Mouse (Mus musculus): ENCODE data around the gene 6030468B19Rik.
"Not testable (repeated sequence)": the region's sequence is repeated elsewhere in the genome, so short reads cannot be mapped to it uniquely, and the experiment has no call there.

Gene 6030468B19Rik

GRCm38 (mm10) chr11:117801650-117802049 lies 4.2 kb downstream of the 6030468B19Rik start:
- DNase-seq (ENCODE audit: low spot score in 2 of 2), result no peak

- DNase-seq (ENCODE audit: low spot score in 2 of 2), result no peak
These were observed 5.8 kb downstream of the 6030468B19Rik start for GRCm38 (mm10) chr11:117803166-117803688.

- DNase-seq (ENCODE audit: low spot score in 2 of 2), result no peak
These were observed 9.3 kb downstream of the 6030468B19Rik start for GRCm38 (mm10) chr11:117806781-117807180.

- DNase-seq (ENCODE audit: low spot score in 2 of 2), result peak in 1 of 2 experiments; percentile 44
These were observed 12.2 kb downstream of the 6030468B19Rik start, which contains the start of the genes Gm20708 and Syngr2 for GRCm38 (mm10) chr11:117809407-117810311. TSS of gene Gm20708 (plus strand) at chr11:117809668. TSS of gene Syngr2 (plus strand) at chr11:117809668.

- DNase-seq (ENCODE audit: low spot score in 2 of 2), result peak; percentile 58 to 78
These were observed 13.1 kb downstream of the 6030468B19Rik start for GRCm38 (mm10) chr11:117810401-117811046.

GRCm38 (mm10) chr11:117813867-117814266 lies 16.4 kb downstream of the 6030468B19Rik start:
- DNase-seq (ENCODE audit: low spot score in 2 of 2), result no peak

- DNase-seq (ENCODE audit: low spot score in 2 of 2), result no peak
These were observed 17.4 kb downstream of the 6030468B19Rik start for GRCm38 (mm10) chr11:117814704-117815366.

GRCm38 (mm10) chr11:117815850-117816249 lies 18.4 kb downstream of the 6030468B19Rik start:
- DNase-seq (ENCODE audit: low spot score in 2 of 2), result not testable (repeated sequence)

- no peak for DNase-seq (ENCODE audit: low spot score in 2 of 2)
These were observed 19.0 kb downstream of the 6030468B19Rik start for GRCm38 (mm10) chr11:117816389-117816996.

GRCm38 (mm10) chr11:117819095-117819494 lies 21.6 kb downstream of the 6030468B19Rik start:
- DNase-seq (ENCODE audit: low spot score in 2 of 2), result no peak

- no peak for DNase-seq (ENCODE audit: low spot score in 2 of 2)
These were observed 22.7 kb downstream of the 6030468B19Rik start for GRCm38 (mm10) chr11:117820173-117820572.

- no peak for DNase-seq (ENCODE audit: low spot score in 2 of 2)
These were observed 24.4 kb downstream of the 6030468B19Rik start for GRCm38 (mm10) chr11:117821868-117822267.

GRCm38 (mm10) chr11:117822728-117823241 lies 25.3 kb downstream of the 6030468B19Rik start:
- DNase-seq (ENCODE audit: low spot score in 2 of 2), result no peak

- DNase-seq (ENCODE audit: low spot score in 2 of 2), result no peak
These were observed 26.0 kb downstream of the 6030468B19Rik start for GRCm38 (mm10) chr11:117823411-117823810.

- DNase-seq (ENCODE audit: low spot score in 2 of 2), result peak; percentile 86
These were observed 26.9 kb downstream of the 6030468B19Rik start for GRCm38 (mm10) chr11:117824060-117824969.

GRCm38 (mm10) chr11:117825333-117826101 lies 28.1 kb downstream of the 6030468B19Rik start, which contains the start of the genes Afmid and Tk1:
TSS of gene Afmid (plus strand) at chr11:117825924.
TSS of gene Tk1 (minus strand) at chr11:117826092.
- peak; percentile 48 to 53 for DNase-seq (ENCODE audit: low spot score in 2 of 2)

GRCm38 (mm10) chr11:117826164-117826563 lies 28.7 kb downstream of the 6030468B19Rik start:
- no peak for DNase-seq (ENCODE audit: low spot score in 2 of 2)

- DNase-seq (ENCODE audit: low spot score in 2 of 2), result no peak
These were observed 29.5 kb downstream of the 6030468B19Rik start for GRCm38 (mm10) chr11:117826916-117827315.

GRCm38 (mm10) chr11:117827386-117827785 lies 29.9 kb downstream of the 6030468B19Rik start:
- DNase-seq (ENCODE audit: low spot score in 2 of 2), result no peak
